Mouse (Mus musculus): ENCODE data around the gene Sdhaf1. TPM values are rescaled to one million over a fixed set of nuclear protein-coding genes. Genes with fewer than 3 reads are reported as not detected.

The Sdhaf1 gene
- polyA plus RNA-seq, 1 experiment from 2014 or later: 16.7 TPM

GRCm38 (mm10) chr7:30278911-30279310, 44.8 kb downstream of the Sdhaf1 start:
- Histone ChIP-seq H3K9ac (replicated peaks) (no peak overlapping the region), H3K4me2 (no peak overlapping the region), H3K27ac (replicated peaks) (no peak overlapping the region), H3K9me3 (replicated peaks) (no peaks in the 10 kb centered on the region), H3K4me3 (replicated peaks) (0 out of 2 replicates have a peak overlapping the region, but pooled peaks have one; percentile 75), H3K27me3 (replicated peaks) (no peaks in the 10 kb centered on the region), H3K4me1 (peaks cover 16% of the 10 kb centered on the region), H3K36me3 (no peaks in the 10 kb centered on the region)
- WGBS: 52% methylated on average over 2 of the region's 2 CpGs
- no peak for ATAC-seq (ENCODE audit: low FRiP score)

GRCm38 (mm10) chr7:30274383-30274782, 49.3 kb downstream of the Sdhaf1 start:
- H3K4me2 ChIP-seq: no peak overlapping the region
- H3K4me1 ChIP-seq: peaks cover 2% of the 10 kb centered on the region
- H3K4me3 ChIP-seq (replicated peaks): no peak overlapping the region
- no peak overlapping the region for H3K27ac ChIP-seq (replicated peaks)
- no peaks in the 10 kb centered on the region for H3K27me3 ChIP-seq (replicated peaks)
- no peak overlapping the region for H3K9ac ChIP-seq (replicated peaks)
- WGBS: 79% methylated on average over 6 of the region's 6 CpGs
- no peaks in the 10 kb centered on the region for H3K9me3 ChIP-seq (replicated peaks)
- no peak for ATAC-seq (ENCODE audit: low FRiP score)
- H3K36me3 ChIP-seq: no peaks in the 10 kb centered on the region

Other genes starting within 250 kb of the Sdhaf1 start
- 1.3 and 1.9 TPM in 2 replicates for gene Gm26920, start 233.5 kb downstream of the Sdhaf1 start, polyA plus RNA-seq (2015; fragmentation: Nextera tagmentation; extraction: Ambion mirVana)
- gene Zfp566, start 233.4 kb downstream of the Sdhaf1 start, polyA plus RNA-seq (2015; fragmentation: Nextera tagmentation; extraction: Ambion mirVana): 13.2 and 15.6 TPM in 2 replicates
- gene Zfp260, start 229.1 kb downstream of the Sdhaf1 start, polyA plus RNA-seq (2015; fragmentation: Nextera tagmentation; extraction: Ambion mirVana): 78.0 and 82.0 TPM in 2 replicates
- gene Zfp382, start 202.0 kb downstream of the Sdhaf1 start, polyA plus RNA-seq (2015; fragmentation: Nextera tagmentation; extraction: Ambion mirVana): 20.4 and 20.9 TPM in 2 replicates
- 11.3 and 12.4 TPM in 2 replicates for gene Zfp146, start 154.1 kb downstream of the Sdhaf1 start, polyA plus RNA-seq (2015; fragmentation: Nextera tagmentation; extraction: Ambion mirVana)
- 5.7 and 5.9 TPM in 2 replicates for gene Cox7a1, start 139.8 kb downstream of the Sdhaf1 start, polyA plus RNA-seq (2015; fragmentation: Nextera tagmentation; extraction: Ambion mirVana)
- 88.7 and 88.9 TPM in 2 replicates for gene Capns1, start 125.1 kb downstream of the Sdhaf1 start, polyA plus RNA-seq (2015; fragmentation: Nextera tagmentation; extraction: Ambion mirVana)
- gene Polr2i, start 91.9 kb downstream of the Sdhaf1 start, polyA plus RNA-seq (2015; fragmentation: Nextera tagmentation; extraction: Ambion mirVana): 165 and 194 TPM in 2 replicates
- gene Tbcb, start 91.6 kb downstream of the Sdhaf1 start, polyA plus RNA-seq (2015; fragmentation: Nextera tagmentation; extraction: Ambion mirVana): 405 and 478 TPM in 2 replicates
- gene Ovol3, start 88.2 kb downstream of the Sdhaf1 start, polyA plus RNA-seq (2015; fragmentation: Nextera tagmentation; extraction: Ambion mirVana): 0.26 TPM in 1 of 2 replicates, not detected in the other
- 0.86 and 0.93 TPM in 2 replicates for gene Thap8, start 43.8 kb downstream of the Sdhaf1 start, polyA plus RNA-seq (2015; fragmentation: Nextera tagmentation; extraction: Ambion mirVana)
- gene Wdr62, start 43.5 kb downstream of the Sdhaf1 start, polyA plus RNA-seq (2015; fragmentation: Nextera tagmentation; extraction: Ambion mirVana): 2.6 and 5.5 TPM in 2 replicates
- gene Clip3, start 32.2 kb downstream of the Sdhaf1 start, polyA plus RNA-seq (2015; fragmentation: Nextera tagmentation; extraction: Ambion mirVana): 82.4 and 89.7 TPM in 2 replicates
- gene Alkbh6, start 15.2 kb downstream of the Sdhaf1 start, polyA plus RNA-seq (2015; fragmentation: Nextera tagmentation; extraction: Ambion mirVana): 131 and 141 TPM in 2 replicates
- gene Syne4, start 9.1 kb downstream of the Sdhaf1 start, polyA plus RNA-seq (2015; fragmentation: Nextera tagmentation; extraction: Ambion mirVana): 18.9 and 24.7 TPM in 2 replicates
- not detected in 2 replicates for gene E130208F15Rik, start 2.2 kb downstream of the Sdhaf1 start, polyA plus RNA-seq (2015; fragmentation: Nextera tagmentation; extraction: Ambion mirVana)
- 13.5 and 15.7 TPM in 2 replicates for gene Lrfn3, start 38.9 kb upstream of the Sdhaf1 start, polyA plus RNA-seq (2015; fragmentation: Nextera tagmentation; extraction: Ambion mirVana)
- 38.6 and 50.0 TPM in 2 replicates for gene Tyrobp, start 89.9 kb upstream of the Sdhaf1 start, polyA plus RNA-seq (2015; fragmentation: Nextera tagmentation; extraction: Ambion mirVana)
- gene Hcst, start 96.0 kb upstream of the Sdhaf1 start, polyA plus RNA-seq (2015; fragmentation: Nextera tagmentation; extraction: Ambion mirVana): 0.95 and 4.5 TPM in 2 replicates
- gene Nfkbid, start 97.8 kb upstream of the Sdhaf1 start, polyA plus RNA-seq (2015; fragmentation: Nextera tagmentation; extraction: Ambion mirVana): 2.7 and 3.2 TPM in 2 replicates
- 577 and 709 TPM in 2 replicates for gene Aplp1, start 121.6 kb upstream of the Sdhaf1 start, polyA plus RNA-seq (2015; fragmentation: Nextera tagmentation; extraction: Ambion mirVana)
- gene Kirrel2, start 133.8 kb upstream of the Sdhaf1 start, polyA plus RNA-seq (2015; fragmentation: Nextera tagmentation; extraction: Ambion mirVana): 0.15 and 0.36 TPM in 2 replicates
- gene Nphs1, start 134.4 kb upstream of the Sdhaf1 start, polyA plus RNA-seq (2015; fragmentation: Nextera tagmentation; extraction: Ambion mirVana): 0.14 and 0.23 TPM in 2 replicates
- 0.42 TPM in 1 of 2 replicates, not detected in the other for gene Prodh2, start 169.7 kb upstream of the Sdhaf1 start, polyA plus RNA-seq (2015; fragmentation: Nextera tagmentation; extraction: Ambion mirVana)
- gene Arhgap33, start 211.2 kb upstream of the Sdhaf1 start, polyA plus RNA-seq (2015; fragmentation: Nextera tagmentation; extraction: Ambion mirVana): 78.7 and 91.1 TPM in 2 replicates
- 8.6 and 11.7 TPM in 2 replicates for gene Hspb6, start 228.3 kb upstream of the Sdhaf1 start, polyA plus RNA-seq (2015; fragmentation: Nextera tagmentation; extraction: Ambion mirVana)
- 7.9 and 8.6 TPM in 2 replicates for gene Proser3, start 228.4 kb upstream of the Sdhaf1 start, polyA plus RNA-seq (2015; fragmentation: Nextera tagmentation; extraction: Ambion mirVana)
- gene Lin37, start 235.9 kb upstream of the Sdhaf1 start, polyA plus RNA-seq (2015; fragmentation: Nextera tagmentation; extraction: Ambion mirVana): 55.6 and 61.8 TPM in 2 replicates
- gene U2af1l4, start 239.4 kb upstream of the Sdhaf1 start, polyA plus RNA-seq (2015; fragmentation: Nextera tagmentation; extraction: Ambion mirVana): 84.2 and 95.2 TPM in 2 replicates
- gene Gm49396, start 239.4 kb upstream of the Sdhaf1 start, polyA plus RNA-seq (2015; fragmentation: Nextera tagmentation; extraction: Ambion mirVana): 14.6 and 14.8 TPM in 2 replicates
- 136 and 139 TPM in 2 replicates for gene Psenen, start 239.7 kb upstream of the Sdhaf1 start, polyA plus RNA-seq (2015; fragmentation: Nextera tagmentation; extraction: Ambion mirVana)
- 4.1 and 4.7 TPM in 2 replicates for gene Igflr1, start 241.5 kb upstream of the Sdhaf1 start, polyA plus RNA-seq (2015; fragmentation: Nextera tagmentation; extraction: Ambion mirVana)